Mouse (Mus musculus) thymus, postnatal 10 days (tissue): ENCODE data around the gene Scrn1.

Experiments used
- DNase-seq, 2 experiments: peaks; one replicate each; pipeline ENCODE4 v3.0.0; 2021; ENCODE audit warnings: low spot score in 2 of 2

The Scrn1 gene

DNA sequence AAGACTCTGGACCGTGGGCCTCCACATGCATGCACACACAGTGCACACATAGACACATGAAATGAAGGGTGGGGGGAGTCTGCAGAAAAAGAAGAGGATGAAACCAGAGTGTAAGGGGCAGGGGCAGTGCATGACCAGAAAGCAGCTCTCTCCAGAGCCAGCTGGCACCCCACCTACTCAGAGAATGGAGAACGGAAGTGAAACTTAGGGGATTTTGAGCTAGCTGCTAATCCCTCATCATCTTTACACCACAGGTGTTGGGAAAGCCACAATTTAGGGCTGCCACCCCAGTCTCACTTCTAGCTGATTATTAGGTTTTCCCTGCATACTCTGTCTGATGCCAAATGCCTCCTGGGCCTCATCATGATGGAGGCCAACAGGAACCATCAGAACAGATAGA, 36.1 kb downstream of the Scrn1 start:
- no peak for DNase-seq

GRCm38 (mm10) chr6:54528666-54529065, 37.6 kb downstream of the Scrn1 start:
- DNase-seq, result no peak

- DNase-seq, result no peak
Measured at GRCm38 (mm10) chr6:54518758-54519157, 47.5 kb downstream of the Scrn1 start.

GRCm38 (mm10) chr6:54516512-54517134, 49.7 kb downstream of the Scrn1 start:
- no peak for DNase-seq

- DNase-seq, result no peak
Measured at GRCm38 (mm10) chr6:54512256-54512655, 54.0 kb downstream of the Scrn1 start.

- DNase-seq, result no peak
Measured at GRCm38 (mm10) chr6:54509264-54509663, 57.0 kb downstream of the Scrn1 start.

- DNase-seq, result no peak
Measured at GRCm38 (mm10) chr6:54508256-54508793, 58.0 kb downstream of the Scrn1 start.

GRCm38 (mm10) chr6:54507808-54508207, 58.5 kb downstream of the Scrn1 start:
- no peak for DNase-seq

- DNase-seq, result peak in 1 of 2 experiments; percentile 13
Measured at GRCm38 (mm10) chr6:54507002-54507401, 59.3 kb downstream of the Scrn1 start.

DNA sequence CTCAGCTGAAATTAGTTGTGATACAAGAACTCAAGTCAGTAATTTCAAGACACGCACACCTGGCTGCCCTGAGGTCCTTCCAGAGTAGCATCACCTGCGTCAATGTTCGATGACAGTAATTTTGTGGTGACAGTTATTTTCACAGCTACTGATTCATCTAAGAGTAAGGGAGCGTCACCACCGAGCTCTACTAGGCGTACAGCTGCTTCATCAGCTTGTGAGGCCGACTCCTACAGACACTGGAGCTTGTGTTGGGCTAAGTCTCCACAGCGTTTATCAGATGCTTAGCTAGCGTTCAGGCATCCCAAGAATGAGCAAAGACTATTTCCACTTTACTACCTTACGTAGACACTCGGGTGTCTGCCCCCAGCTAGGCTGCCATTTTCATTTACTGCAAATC, 60.0 kb downstream of the Scrn1 start:
- DNase-seq, result no peak

- DNase-seq, result no peak
Measured at GRCm38 (mm10) chr6:54502661-54503115, 63.6 kb downstream of the Scrn1 start.

DNA sequence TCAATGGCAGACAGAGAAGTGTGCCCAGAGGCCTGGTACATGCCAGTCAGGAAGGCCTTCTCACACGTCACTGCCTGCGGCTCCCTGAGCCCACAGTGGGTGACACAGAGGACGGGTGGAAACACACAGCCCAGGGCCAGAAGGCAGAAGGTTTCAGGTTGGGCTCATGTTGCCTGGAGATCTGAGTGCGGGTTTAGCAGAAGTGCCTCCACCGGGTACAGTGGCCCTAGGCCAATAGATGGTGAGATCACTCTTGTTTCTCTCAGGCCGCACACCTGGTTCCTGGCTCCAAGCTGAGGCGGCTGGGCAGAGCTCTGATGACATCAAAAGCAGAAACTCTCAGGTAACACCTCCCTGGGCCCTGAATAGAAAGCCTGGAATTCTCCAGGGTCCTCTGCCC, 70.1 kb downstream of the Scrn1 start:
- DNase-seq, result no peak

DNA sequence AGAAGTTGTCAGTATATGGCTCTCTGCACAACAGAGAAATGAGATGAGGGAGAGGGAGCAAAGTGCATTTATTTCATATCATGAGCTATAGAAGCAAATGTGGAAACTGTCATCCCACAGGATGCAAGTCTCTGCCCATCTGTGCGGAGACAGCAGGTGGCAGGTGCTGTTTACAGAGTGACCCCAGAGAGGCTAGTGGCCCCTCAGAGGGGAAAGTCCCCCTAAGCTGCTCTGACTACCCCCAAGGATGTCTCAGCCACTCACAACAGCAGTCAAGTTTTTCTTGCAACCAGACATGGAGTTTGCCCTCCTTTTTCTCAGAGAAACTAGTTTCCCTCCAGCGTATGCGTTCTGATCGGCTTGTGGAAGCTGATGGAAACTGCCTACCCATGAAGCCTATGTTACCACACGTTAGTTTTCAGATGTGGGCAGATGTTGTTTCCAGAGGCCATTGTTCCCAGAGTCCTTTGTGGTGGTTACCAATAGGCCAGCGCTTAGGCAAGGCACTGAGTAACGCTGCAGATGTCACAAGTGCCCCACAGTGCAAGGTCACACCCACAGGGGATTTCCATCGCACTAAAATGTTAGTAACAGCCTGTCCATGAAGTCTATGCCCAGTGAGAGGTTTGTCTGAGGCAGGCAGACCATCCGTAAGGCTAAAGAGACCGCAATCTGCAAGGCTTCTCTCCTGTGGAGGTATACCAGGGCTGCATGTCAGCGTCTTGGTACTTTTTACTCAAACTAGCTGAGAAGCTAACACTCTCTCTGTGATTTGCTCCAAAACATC, 71.5 kb downstream of the Scrn1 start:
- DNase-seq, result no peak

DNA sequence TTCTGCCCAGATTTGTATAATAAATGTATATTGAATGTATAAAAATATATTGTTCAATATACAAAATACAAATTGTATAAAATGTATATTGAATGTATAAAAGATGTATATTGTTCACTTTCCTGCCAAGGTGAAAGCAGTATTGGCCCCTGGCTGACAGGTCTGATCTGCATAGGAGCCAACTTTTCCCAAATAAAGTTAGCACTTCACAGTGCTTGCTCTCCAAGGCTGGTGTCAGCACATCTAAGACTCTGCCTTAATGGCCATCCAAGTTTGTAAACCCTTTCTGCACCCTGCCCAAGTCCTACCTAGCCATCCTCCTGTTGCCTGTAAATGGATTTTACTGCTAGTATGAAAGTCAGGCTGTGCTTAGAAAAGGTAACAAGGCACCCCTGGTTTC, 72.2 kb downstream of the Scrn1 start:
- no peak for DNase-seq

DNA sequence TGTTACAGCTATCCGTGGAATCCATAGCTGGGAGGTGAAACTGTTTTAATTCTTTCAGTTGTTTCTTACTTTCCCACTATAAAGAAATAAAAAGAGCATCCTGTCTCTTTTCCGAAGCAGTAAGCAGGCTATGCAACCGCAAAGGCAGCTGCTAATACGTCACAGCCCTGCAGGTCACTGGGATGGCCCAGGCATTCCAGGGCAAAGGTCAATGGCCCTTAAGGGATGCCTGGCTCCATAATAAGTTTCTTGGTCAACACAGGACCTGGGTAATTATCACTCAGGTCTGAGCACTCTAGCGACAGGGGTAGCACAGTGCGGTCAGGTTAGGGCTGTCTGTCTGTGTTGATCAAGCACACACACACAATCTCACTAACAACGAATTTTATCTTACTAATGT, 75.2 kb downstream of the Scrn1 start:
- DNase-seq, result no peak

DNA sequence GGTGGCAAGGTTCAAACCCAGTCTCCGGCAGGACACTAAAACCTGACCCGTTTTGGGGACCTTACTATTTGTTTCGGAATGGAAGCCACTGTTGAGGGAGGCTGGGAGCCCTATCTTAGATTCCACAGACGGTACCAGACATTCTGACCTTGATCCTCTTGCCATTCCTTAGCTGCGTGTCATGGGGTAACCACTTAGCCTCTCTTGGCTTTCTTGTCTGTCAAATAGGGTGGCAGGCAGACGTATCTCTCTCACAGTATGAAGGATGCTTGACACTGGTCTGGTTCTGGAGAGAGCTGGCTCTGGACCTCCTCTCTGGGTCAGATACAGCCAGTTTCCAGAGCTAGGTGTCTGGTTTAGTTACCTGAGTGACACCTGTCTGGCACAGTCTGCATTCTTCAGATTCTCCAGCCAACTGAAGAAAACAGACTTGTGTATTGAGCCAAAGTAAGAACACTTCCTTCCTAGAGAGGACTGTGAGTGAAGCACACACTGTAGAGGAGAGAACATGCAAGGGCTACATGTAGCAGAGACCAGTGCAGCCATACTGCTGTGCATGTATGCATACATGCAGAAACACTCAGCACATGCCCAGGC, 80.2 kb downstream of the Scrn1 start:
- no peak for DNase-seq

DNA sequence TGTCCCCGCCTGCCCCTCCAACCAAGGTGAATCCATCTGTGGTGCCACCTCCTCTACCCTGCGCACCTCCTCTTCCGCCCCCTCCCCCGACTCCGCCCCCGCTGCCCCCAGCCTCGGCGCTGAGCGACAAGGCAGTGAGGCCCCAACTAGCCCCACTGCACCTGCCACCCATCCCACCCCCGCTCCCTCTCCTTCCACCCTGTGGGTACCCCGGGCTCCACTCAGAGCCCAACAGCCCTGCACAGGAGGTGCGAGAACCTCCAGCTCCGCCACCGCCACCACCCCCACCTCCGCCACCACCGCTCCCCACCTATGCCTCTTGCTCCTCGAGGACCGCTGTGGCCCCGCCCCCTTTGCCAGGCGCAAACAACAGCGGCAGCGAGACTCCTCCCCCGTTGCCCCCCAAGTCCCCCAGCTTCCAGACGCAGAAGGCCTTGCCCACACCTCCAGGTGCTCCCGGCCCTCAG, 80.8 kb downstream of the Scrn1 start:
- peak; percentile 55 to 62 for DNase-seq

DNA sequence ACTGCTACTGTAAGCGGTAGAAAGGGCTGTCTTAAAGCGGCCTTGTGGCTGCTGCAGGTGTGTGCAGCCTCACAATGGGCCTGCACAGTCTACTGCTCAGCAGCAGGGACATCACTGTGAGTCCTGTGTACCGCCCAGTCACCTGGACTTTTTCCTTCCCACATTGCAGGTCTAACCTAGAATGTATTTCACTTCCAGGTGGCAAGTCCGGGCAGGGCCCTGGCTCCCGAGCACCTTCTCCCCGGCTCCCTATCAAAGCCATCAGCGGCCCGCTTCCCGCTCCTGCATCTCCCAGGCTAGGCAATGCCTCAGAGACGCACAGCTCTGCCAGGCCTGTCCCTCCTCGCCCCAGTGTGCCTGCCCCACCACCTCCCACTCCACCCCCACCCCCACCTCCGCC, 81.3 kb downstream of the Scrn1 start:
- DNase-seq, result peak in 1 of 2 experiments; percentile 27

GRCm38 (mm10) chr6:54481390-54482112, 84.7 kb downstream of the Scrn1 start:
- DNase-seq, result no peak

DNA sequence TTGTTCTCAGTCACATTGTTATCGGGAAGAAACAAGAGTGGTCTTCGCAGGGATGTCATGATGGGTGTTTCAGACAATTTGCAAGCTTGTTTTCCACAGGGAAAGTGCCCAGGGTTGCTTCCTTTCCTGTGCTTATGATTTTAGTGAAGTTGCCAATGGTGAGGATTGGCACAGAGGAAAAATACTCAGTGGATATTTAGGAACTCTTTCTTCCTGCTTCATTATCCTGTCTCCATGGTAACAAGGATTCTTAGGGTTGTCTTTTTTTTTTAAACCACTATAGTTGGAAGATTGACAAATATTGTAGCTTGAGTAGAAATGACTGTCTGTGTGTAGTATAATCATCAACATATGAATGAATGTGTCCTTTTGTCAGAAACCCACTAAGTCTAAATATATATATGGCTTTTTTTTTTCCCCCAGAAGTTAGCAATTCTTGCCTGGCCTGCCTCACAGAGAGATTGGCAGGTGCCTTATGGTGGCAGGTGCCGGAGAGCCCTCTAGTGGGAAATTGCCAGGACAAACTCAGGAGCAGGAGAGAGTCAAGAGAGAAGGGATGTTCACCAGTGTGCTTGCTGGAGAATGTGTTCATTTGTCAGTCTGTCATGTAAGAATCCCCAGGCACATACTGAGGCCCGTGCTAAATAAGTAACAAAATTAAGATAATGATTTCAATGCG, 87.5 kb downstream of the Scrn1 start:
- DNase-seq, result no peak

DNA sequence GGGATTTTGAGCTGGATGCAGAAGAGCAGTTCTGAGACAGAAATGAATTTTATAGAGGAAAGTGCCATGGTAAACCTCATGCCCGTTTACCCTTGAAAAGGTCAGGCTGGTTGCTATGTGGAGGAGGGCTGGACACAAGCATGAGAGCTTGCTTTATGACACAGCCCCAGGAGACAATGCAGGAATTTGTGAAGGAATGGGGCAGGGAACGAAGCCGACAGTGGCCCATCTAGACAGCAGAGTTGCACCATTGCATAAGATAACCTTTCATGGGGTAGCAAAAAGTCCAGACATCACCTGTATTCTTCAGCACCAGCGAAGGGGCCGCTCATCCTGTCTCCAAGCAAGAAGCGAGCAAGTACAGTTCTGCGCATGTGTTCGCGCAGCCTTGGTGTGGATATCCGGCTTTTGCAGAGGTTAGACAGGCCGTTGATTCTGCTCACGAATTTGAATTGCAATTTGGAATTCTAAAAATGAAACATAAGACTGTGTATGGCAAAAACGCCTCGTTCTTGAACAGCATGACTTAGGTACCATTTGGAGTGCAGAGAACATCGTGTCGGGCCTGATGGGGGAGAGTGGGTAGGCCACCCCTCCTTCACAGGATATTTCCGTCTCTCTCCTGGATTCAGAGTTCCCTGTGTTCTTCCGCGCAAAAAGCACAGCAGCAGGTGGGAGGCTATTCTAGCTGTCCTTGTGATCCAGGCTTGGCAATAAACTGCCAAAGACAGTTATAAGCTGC, 90.2 kb downstream of the Scrn1 start:
- no peak for DNase-seq
